In genomic region chr19:37689478-37689877, GRCm38 (mm10) we compare ENCODE assay signal across 29 mouse cellular contexts. TPM values are rescaled to one million over a fixed set of nuclear protein-coding genes. Genes with fewer than 3 reads are reported as not detected.
A peak's percentile ranks its signal among the peaks of the same experiment; 100 is the strongest.
DNase-seq lines count a peak whose midpoint lies in the region; ATAC-seq and TF ChIP-seq lines count a peak whose summit lies in the region.
"Had no signal": no experiment of that assay in that cellular context is flagged by ENCODE, and none has a peak within 500 bp of the region (broad histone marks: within the 10 kb centered on the region; RNA-seq: fewer than 3 reads in every experiment).

No protein-coding gene starts in this region.

- H3K79me2 ChIP-seq in CH12.LX (replicated peaks; ENCODE audit: control insufficient read depth, extremely low read depth, insufficient read depth, poor library complexity, severe bottlenecking) (no peaks in the 10 kb centered on the region), macrophage (ENCODE audit: inconsistent target) (no peaks in the 10 kb centered on the region)

- TF ChIP-seq CTCF in forebrain, postnatal 0 days (IDR thresholded peaks at IDR 0.05; ENCODE audit: low read depth) = no peak
- TF ChIP-seq CTCF in CH12.LX (conservative IDR thresholded peaks at IDR 0.05 in 1 of 2, IDR thresholded peaks at IDR 0.05 in 1 of 2; ENCODE audit: low read depth in 2 of 2, low read length in 2 of 2) = no peak

- dilution Hi-C loops in CH12.LX (cut with MboI; ENCODE audit: extremely low pct_ligation_motif_present, extremely low pct_unique_long_range_greater_than_20kb, low sequenced_read_pairs) = no loop called here

- H3K4me3 ChIP-seq in forebrain, postnatal 0 days (ENCODE audit: low read depth, low read length) = no peak overlapping the region
- H3K4me3 ChIP-seq in forebrain, embryonic 10.5 days = no peak overlapping the region
- H3K4me3 ChIP-seq in CH12.LX (replicated peaks in 1 of 3; ENCODE audit: low read depth in 2 of 3, low read length in 2 of 3, poor library complexity in 1 of 3) = no peak overlapping the region
- H3K4me3 ChIP-seq in macrophage (ENCODE audit: inconsistent target) = no peak overlapping the region
- H3K4me3 ChIP-seq: embryonic facial prominence, embryonic 12.5 days; forebrain, embryonic 12.5 days; gastrocnemius, adult 2 months; heart, embryonic 13.5 days; hindbrain, embryonic 12.5 days had no signal

- TF ChIP-seq RAD21 in CH12.LX (IDR thresholded peaks at IDR 0.05; ENCODE audit: low read depth, low read length) = no peak

- peak; percentile 1 for DNase-seq in forebrain, postnatal 0 days
- DNase-seq in forebrain, embryonic 10.5 days (ENCODE audit: extremely low spot score, low spot score) = no peak
- DNase-seq in CH12.LX (ENCODE audit: extremely low read depth) = peak; percentile 21
- no peak for DNase-seq in spleen, adult 12 weeks (ENCODE audit: low spot score)
- DNase-seq in layer of hippocampus, adult 8-10 months (ENCODE audit: low spot score in 2 of 2) = no peak
- no peak for DNase-seq in adrenal gland, adult 2 months
- DNase-seq: adrenal gland, postnatal 10 days; cerebellum, adult 11-12 months; cerebellum, adult 9-10 months; cerebellum, postnatal 25 days; gastrocnemius, adult 2 months; gastrocnemius, postnatal 25 days; heart, postnatal 4 days had no signal

- peaks cover 4% of the 10 kb centered on the region; the same call in 1 of the 2 replicates for H3K4me1 ChIP-seq in forebrain, postnatal 0 days (ENCODE audit: insufficient read depth)
- peaks cover 54% of the 10 kb centered on the region for H3K4me1 ChIP-seq in forebrain, embryonic 10.5 days
- H3K4me1 ChIP-seq in CH12.LX (ENCODE audit: control insufficient read depth in 1 of 2, insufficient read depth in 2 of 2) = peaks cover 8 to 35% of the 10 kb centered on the region in 2 experiments

- H3K4me2 ChIP-seq in forebrain, postnatal 0 days (ENCODE audit: low read depth) = no peak overlapping the region
- no peak overlapping the region for H3K4me2 ChIP-seq in CH12.LX (ENCODE audit: insufficient read depth, low read depth, poor library complexity, severe bottlenecking)
- H3K4me2 ChIP-seq: embryonic facial prominence, embryonic 12.5 days; forebrain, embryonic 12.5 days; heart, embryonic 13.5 days; hindbrain, embryonic 12.5 days had no signal

- WGBS in forebrain, postnatal 0 days = 49% methylated on average over 5 of the region's 5 CpGs
- 45% methylated on average over 5 of the region's 5 CpGs for WGBS in forebrain, embryonic 10.5 days
- 33% methylated on average over 5 of the region's 5 CpGs for WGBS in macrophage (ENCODE audit: missing documents)

- H3K9me3 ChIP-seq in forebrain, postnatal 0 days (ENCODE audit: low read length) = no peaks in the 10 kb centered on the region
- H3K9me3 ChIP-seq in forebrain, embryonic 10.5 days = no peaks in the 10 kb centered on the region
- no peaks in the 10 kb centered on the region for H3K9me3 ChIP-seq in CH12.LX (replicated peaks; ENCODE audit: low read length)
- H3K9me3 ChIP-seq: embryonic facial prominence, embryonic 12.5 days; forebrain, embryonic 12.5 days; heart, embryonic 13.5 days; hindbrain, embryonic 12.5 days had no signal

- H3K27me3 ChIP-seq in forebrain, postnatal 0 days (ENCODE audit: insufficient read depth, low read length) = peaks cover 99% of the 10 kb centered on the region
- peaks cover 100% of the 10 kb centered on the region for H3K27me3 ChIP-seq in forebrain, embryonic 10.5 days (ENCODE audit: poor library complexity, severe bottlenecking)
- H3K27me3 ChIP-seq in CH12.LX (replicated peaks) = no peaks in the 10 kb centered on the region

- TF ChIP-seq EP300 in CH12.LX (IDR thresholded peaks at IDR 0.05; ENCODE audit: low read length) = peak; percentile 37; the same call in 1 of the 2 replicates

- no peak overlapping the region for H3K9ac ChIP-seq in forebrain, postnatal 0 days
- H3K9ac ChIP-seq in CH12.LX (ENCODE audit: insufficient read depth, low read depth) = no peak overlapping the region
- H3K9ac ChIP-seq: embryonic facial prominence, embryonic 12.5 days; forebrain, embryonic 12.5 days; heart, embryonic 13.5 days; hindbrain, embryonic 12.5 days had no signal

- in situ Hi-C loops in CH12.LX (cut with MboI; ENCODE audit: low pct_ligation_motif_present, low pct_unique_long_range_greater_than_20kb, low sequenced_read_pairs) = no loop called here

- H3K27ac ChIP-seq in forebrain, postnatal 0 days (ENCODE audit: low read depth, low read length) = no peak overlapping the region
- no peak overlapping the region for H3K27ac ChIP-seq in forebrain, embryonic 10.5 days
- H3K27ac ChIP-seq in CH12.LX (ENCODE audit: insufficient read depth, low read depth) (no peak overlapping the region), macrophage (peak overlapping the region; percentile 84)
- H3K27ac ChIP-seq: embryonic facial prominence, embryonic 12.5 days; forebrain, embryonic 12.5 days; gastrocnemius, adult 2 months; heart, embryonic 13.5 days; hindbrain, embryonic 12.5 days had no signal

- ATAC-seq in forebrain, postnatal 0 days = no peak
- ATAC-seq: CD4-positive, CD25-positive, alpha-beta regulatory T cell, adult 4 months; forebrain, embryonic 16.5 days; hindbrain, embryonic 16.5 days; inflammation-experienced regulatory T-cells, adult 6 months; intestine, postnatal 0 days had no signal

- no peak for TF ChIP-seq POLR2A in CH12.LX (IDR thresholded peaks at IDR 0.05; ENCODE audit: low read depth, low read length)

- no peaks in the 10 kb centered on the region for H3K36me3 ChIP-seq in forebrain, postnatal 0 days (ENCODE audit: insufficient read depth)
- no peaks in the 10 kb centered on the region for H3K36me3 ChIP-seq in forebrain, embryonic 10.5 days (replicated peaks)
- H3K36me3 ChIP-seq in CH12.LX (replicated peaks in 1 of 2; ENCODE audit: control insufficient read depth in 1 of 2, insufficient read depth in 1 of 2, low read length in 1 of 2) (peaks cover 0 to 25% of the 10 kb centered on the region in 2 experiments), macrophage (ENCODE audit: inconsistent target) (no peaks in the 10 kb centered on the region; the same call in 1 of the 2 replicates)
- H3K36me3 ChIP-seq: embryonic facial prominence, embryonic 12.5 days; forebrain, embryonic 12.5 days; heart, embryonic 13.5 days; hindbrain, embryonic 12.5 days had no signal

TF ChIP-seq in CH12.LX, 34 proteins besides CTCF, POLR2A, EP300 and RAD21:
- TF ChIP-seq JUND (conservative IDR thresholded peaks at IDR 0.05; ENCODE audit: low read depth, low read length) (no peak), TCF12 (IDR thresholded peaks at IDR 0.05; ENCODE audit: low read depth, low read length) (no peak), BHLHE40 (IDR thresholded peaks at IDR 0.05; ENCODE audit: low read depth, low read length) (peak; percentile 81), SMC3 (IDR thresholded peaks at IDR 0.05; ENCODE audit: low read depth, low read length) (no peak), NELFE (IDR thresholded peaks at IDR 0.05; ENCODE audit: low read depth, low read length) (no peak)
TF ChIP-seq in CH12.LX: peak in this region for 1.

RNA-seq across cellular contexts. Expression of gene Cyp26c1, which starts 4.1 kb away (rescaled TPM):
- not detected in 2 replicates for total RNA-seq in forebrain, postnatal 0 days (2014; rRNA removed)
- polyA plus RNA-seq in forebrain, postnatal 0 days (2015; fragmentation: Nextera tagmentation; extraction: Ambion mirVana) = not detected in 2 replicates
- 0.20 and 0.31 TPM in 2 replicates for polyA plus RNA-seq in forebrain, embryonic 10.5 days (2016; fragmentation: Nextera tagmentation; extraction: Ambion mirVana)
- 0.08 TPM in 1 of 2 replicates, not detected in the other for total RNA-seq in CH12.LX (2012; rRNA removed)
- not detected in 2 replicates for total RNA-seq in CH12.LX (2014; rRNA removed)
- polyA plus RNA-seq in CH12.LX (2012; ENCODE audit: insufficient read length, low read depth) = not detected in 2 replicates
- 1 to 10 TPM in 2 of 26 experiments, under 1 TPM in 14, not detected in 10; 0.41 to 1.0 (median 0.60) TPM for total RNA-seq in macrophage (2018; cell fraction: chromatin; rRNA removed)
- total RNA-seq in macrophage (2018; cell fraction: cytosol; rRNA removed) = under 1 TPM in 21 of 26 experiments, not detected in 5; 0.06 to 0.31 (median 0.14) TPM
- 1 to 10 TPM in 1 of 26 experiments, under 1 TPM in 19, not detected in 6; 0.28 to 1.5 (median 0.56) TPM for total RNA-seq in macrophage (2018; cell fraction: nucleus; rRNA removed)
- 0.37 TPM in 1 of 3 replicates, not detected in the others for polyA plus RNA-seq in macrophage (2018)
- total RNA-seq in layer of hippocampus, adult 8-10 months (2022) = under 1 TPM in 1 of 4 experiments, not detected in 3; 0.19 TPM
- total RNA-seq in adrenal gland, adult 2 months (2021) = not detected
- polyA plus RNA-seq in adrenal gland, adult 2 months (2012; rRNA removed) = not detected in 2 replicates
- total RNA-seq: adrenal gland, postnatal 4 days; granulocyte monocyte progenitor cell, adult 5-6 weeks; heart, adult 8-10 months; heart, postnatal 4 days had no signal
- polyA plus RNA-seq: CD4-positive, CD25-positive, alpha-beta regulatory T cell, adult 4 months; cortical plate, adult 2 months; forebrain, embryonic 12.5 days; forebrain, embryonic 16.5 days; heart, embryonic 13.5 days; heart, postnatal 0 days; hindbrain, embryonic 16.5 days; inflammation-experienced regulatory T-cells, adult 6 months; intestine, postnatal 0 days had no signal

RNA-seq across cellular contexts. Expression of gene Cyp26a1, which starts 8.1 kb away (rescaled TPM):
- total RNA-seq in forebrain, postnatal 0 days (2014; rRNA removed) = not detected in 2 replicates
- 0.13 and 0.42 TPM in 2 replicates for polyA plus RNA-seq in forebrain, postnatal 0 days (2015; fragmentation: Nextera tagmentation; extraction: Ambion mirVana)
- polyA plus RNA-seq in forebrain, embryonic 10.5 days (2016; fragmentation: Nextera tagmentation; extraction: Ambion mirVana) = 8.3 and 9.8 TPM in 2 replicates
- total RNA-seq in CH12.LX (2012; rRNA removed) = 0.17 TPM in 1 of 2 replicates, not detected in the other
- not detected in 2 replicates for total RNA-seq in CH12.LX (2014; rRNA removed)
- polyA plus RNA-seq in CH12.LX (2012; ENCODE audit: insufficient read length, low read depth) = not detected in 2 replicates
- 1 to 10 TPM in 4 of 26 experiments, under 1 TPM in 8, not detected in 14; 0.49 to 1.4 (median 0.81) TPM for total RNA-seq in macrophage (2018; cell fraction: chromatin; rRNA removed)
- total RNA-seq in macrophage (2018; cell fraction: cytosol; rRNA removed) = under 1 TPM in 3 of 26 experiments, not detected in 23; 0.07 to 0.18 (median 0.09) TPM
- 1 to 10 TPM in 7 of 26 experiments, under 1 TPM in 12, not detected in 7; 0.25 to 1.4 (median 0.78) TPM for total RNA-seq in macrophage (2018; cell fraction: nucleus; rRNA removed)
- not detected in 3 replicates for polyA plus RNA-seq in macrophage (2018)
- under 1 TPM; 0.51 to 0.74 (median 0.56) TPM for total RNA-seq in layer of hippocampus, adult 8-10 months (2022)
- under 1 TPM in 1 of 2 experiments, not detected in 1; 0.14 TPM for total RNA-seq in adrenal gland, adult 2 months (2021)
- polyA plus RNA-seq in adrenal gland, adult 2 months (2012; rRNA removed) = not detected in 2 replicates
- total RNA-seq: granulocyte monocyte progenitor cell, adult 5-6 weeks; MEL had no signal
- polyA plus RNA-seq: CD4-positive, CD25-positive, alpha-beta regulatory T cell, adult 4 months; forebrain, embryonic 16.5 days; inflammation-experienced regulatory T-cells, adult 6 months had no signal

Comparison
In these comparisons a context has a peak if more than half of its experiments do, and no peak if none do; other contexts are left out.
1. DNase-seq: peak in forebrain, postnatal 0 days (single experiment) and CH12.LX (single experiment); none in forebrain, embryonic 10.5 days (single experiment), spleen, adult 12 weeks (single experiment), layer of hippocampus, adult 8-10 months (0 of 2) and adrenal gland, adult 2 months (single experiment).